Mouse (Mus musculus) E14TG2a.4 (cell line): Measurements from ENCODE around the gene Mex3d.
A peak's percentile ranks its signal among the peaks of the same experiment; 100 is the strongest.

Experiments
- H3K27me3 ChIP-seq: 2 replicates; pipeline ENCODE4 v1.6.1; 2014; ENCODE audit warnings: low read length, control low read depth; ENCODE audit not compliant: insufficient read depth
- H3K36me3 ChIP-seq: 2 replicates; pipeline ENCODE4 v1.6.1; 2014; ENCODE audit warnings: low read length, control low read depth; ENCODE audit not compliant: insufficient read depth
- H3K4me1 ChIP-seq: replicated peaks from 2 replicates; pipeline ENCODE4 v1.6.1; 2014; ENCODE audit warnings: low read depth, low read length, control low read depth
- H3K4me3 ChIP-seq: replicated peaks from 2 replicates; pipeline ENCODE4 v1.5.1; 2014; ENCODE audit warnings: mild to moderate bottlenecking, low read length
- H3K9me3 ChIP-seq: 2 replicates; pipeline ENCODE4 v1.6.1; 2014; ENCODE audit warnings: low read length, control low read depth
- CTCF ChIP-seq: conservative IDR thresholded peaks from 2 replicates; pipeline ENCODE4 v1.5.1; 2014; ENCODE audit warnings: low read length
- NANOG ChIP-seq: IDR thresholded peaks from 2 replicates; pipeline ENCODE4 v1.6.1; 2014; ENCODE audit warnings: borderline replicate concordance, low read length, mixed read lengths
- POU5F1 ChIP-seq: IDR thresholded peaks from 2 replicates; pipeline ENCODE4 v1.6.1; 2014; ENCODE audit warnings: low read length, borderline replicate concordance

The Mex3d gene

GRCm38 (mm10) chr10:80363734-80364133, 23.7 kb downstream of the Mex3d start:
- Histone ChIP-seq H3K9me3 (peaks cover 3% of the 10 kb centered on the region; the same call in 1 of the 2 replicates), H3K27me3 (peaks cover 58% of the 10 kb centered on the region), H3K4me3 (no peak overlapping the region), H3K4me1 (peaks cover 11% of the 10 kb centered on the region; the same call in 1 of the 2 replicates), H3K36me3 (no peaks in the 10 kb centered on the region)
- TF ChIP-seq CTCF (no peak), POU5F1 (no peak), NANOG (no peak)

GRCm38 (mm10) chr10:80357994-80358639, 29.3 kb downstream of the Mex3d start:
- Histone ChIP-seq H3K9me3 (no peaks in the 10 kb centered on the region), H3K4me1 (peaks cover 40% of the 10 kb centered on the region), H3K36me3 (no peaks in the 10 kb centered on the region), H3K4me3 (peak overlapping the region; percentile 60), H3K27me3 (peaks cover 72% of the 10 kb centered on the region)
- no peak for TF ChIP-seq POU5F1
- TF ChIP-seq CTCF = no peak
- no peak for TF ChIP-seq NANOG

- TF ChIP-seq CTCF (no peak), POU5F1 (no peak), NANOG (no peak)
- H3K27me3 ChIP-seq = peaks cover 75% of the 10 kb centered on the region
- H3K36me3 ChIP-seq = no peaks in the 10 kb centered on the region
- H3K4me1 ChIP-seq = peaks cover 48% of the 10 kb centered on the region
- peak overlapping the region; percentile 85 for H3K4me3 ChIP-seq
- no peaks in the 10 kb centered on the region for H3K9me3 ChIP-seq
Measured at GRCm38 (mm10) chr10:80357336-80357735, 30.1 kb downstream of the Mex3d start.

- TF ChIP-seq POU5F1 (no peak), CTCF (no peak), NANOG (no peak)
- Histone ChIP-seq H3K4me1 (peaks cover 54% of the 10 kb centered on the region), H3K27me3 (peaks cover 80% of the 10 kb centered on the region), H3K36me3 (no peaks in the 10 kb centered on the region), H3K4me3 (peak overlapping the region; percentile 85), H3K9me3 (no peaks in the 10 kb centered on the region)
Measured at GRCm38 (mm10) chr10:80356737-80357136, 30.7 kb downstream of the Mex3d start.

- TF ChIP-seq NANOG (no peak), POU5F1 (no peak), CTCF (no peak)
Measured at GRCm38 (mm10) chr10:80356001-80356682, 31.3 kb downstream of the Mex3d start, which contains the start of gene Plk5. TSS of gene Plk5 (plus strand) at chr10:80356459.

GRCm38 (mm10) chr10:80355431-80355830, 32.0 kb downstream of the Mex3d start:
- Histone ChIP-seq H3K27me3 (peaks cover 88% of the 10 kb centered on the region), H3K4me1 (peaks cover 62% of the 10 kb centered on the region), H3K36me3 (no peaks in the 10 kb centered on the region), H3K9me3 (no peaks in the 10 kb centered on the region), H3K4me3 (no peak overlapping the region)
- TF ChIP-seq NANOG = no peak
- no peak for TF ChIP-seq POU5F1
- no peak for TF ChIP-seq CTCF

More at GRCm38 (mm10) chr10:80356001-80356682, 31.3 kb downstream of the Mex3d start, which contains the start of gene Plk5:
- peak within 1 kb of the TSS; percentile 85 for H3K4me3 ChIP-seq
- peaks cover 86% of the 10 kb centered on the region for H3K27me3 ChIP-seq
- H3K9me3 ChIP-seq = no peaks in the 10 kb centered on the region
- H3K4me1 ChIP-seq = peaks cover 60% of the 10 kb centered on the region
- no peaks in the 10 kb centered on the region for H3K36me3 ChIP-seq

GRCm38 (mm10) chr10:80352727-80353126, 34.7 kb downstream of the Mex3d start:
- H3K27me3 ChIP-seq = peaks cover 96% of the 10 kb centered on the region
- no peaks in the 10 kb centered on the region for H3K36me3 ChIP-seq
- TF ChIP-seq NANOG (no peak), CTCF (no peak), POU5F1 (no peak)
- H3K4me1 ChIP-seq = peaks cover 74% of the 10 kb centered on the region
- no peaks in the 10 kb centered on the region for H3K9me3 ChIP-seq
- peak overlapping the region; percentile 20 for H3K4me3 ChIP-seq

GRCm38 (mm10) chr10:80351896-80352295, 35.6 kb downstream of the Mex3d start:
- H3K4me3 ChIP-seq = no peak overlapping the region
- no peak for TF ChIP-seq CTCF
- no peak for TF ChIP-seq POU5F1
- peaks cover 95% of the 10 kb centered on the region for H3K27me3 ChIP-seq
- no peaks in the 10 kb centered on the region for H3K9me3 ChIP-seq
- no peaks in the 10 kb centered on the region for H3K36me3 ChIP-seq
- peaks cover 73% of the 10 kb centered on the region for H3K4me1 ChIP-seq
